In the genomic region with DNA sequence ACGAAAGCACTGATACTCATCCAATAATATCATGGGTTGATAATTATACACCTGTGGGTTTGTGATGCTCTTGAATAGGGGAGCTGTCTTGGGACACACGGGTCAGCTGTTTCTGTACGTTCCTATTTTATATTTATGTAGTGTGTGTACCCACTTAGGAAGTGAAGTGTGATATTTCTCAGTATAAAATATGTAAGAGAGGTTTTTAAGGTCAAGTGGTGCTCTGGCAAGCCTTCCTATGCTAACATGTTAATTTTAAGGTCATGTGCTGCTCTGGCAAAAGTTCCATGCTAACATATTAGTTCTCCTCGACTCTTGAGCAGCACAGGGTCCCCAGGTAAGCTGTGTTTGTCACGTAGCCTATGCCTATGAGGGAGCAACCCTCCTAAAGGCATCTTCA, we compare ENCODE assay signal across 16 mouse cellular contexts.
"Had no signal": no experiment of that assay in that cellular context is flagged by ENCODE, and none has a peak within 500 bp of the region (broad histone marks: within the 10 kb centered on the region; RNA-seq: fewer than 3 reads in every experiment).

No protein-coding gene starts in this region.

- H3K4me3 ChIP-seq: neural tube, embryonic 13.5 days; neural tube, embryonic 15.5 days; stomach, embryonic 15.5 days had no signal

- H3K9me3 ChIP-seq: neural tube, embryonic 13.5 days; neural tube, embryonic 15.5 days; stomach, embryonic 15.5 days had no signal

- DNase-seq: retina, postnatal 1 day; right cerebral cortex, adult 18-20 months; right cerebral cortex, postnatal 14 days; right cerebral cortex, postnatal 25 days; right cerebral cortex, postnatal 4 days; spleen, adult 18-20 months; thymus, adult 18-20 months; thymus, adult 2 months; thymus, postnatal 14 days; thymus, postnatal 25 days; thymus, postnatal 36 days; thymus, postnatal 4 days had no signal

- H3K4me2 ChIP-seq: neural tube, embryonic 13.5 days; neural tube, embryonic 15.5 days; stomach, embryonic 15.5 days had no signal

- H3K4me1 ChIP-seq: stomach, embryonic 15.5 days had no signal

- H3K9ac ChIP-seq: neural tube, embryonic 13.5 days; neural tube, embryonic 15.5 days; stomach, embryonic 15.5 days had no signal

- H3K27me3 ChIP-seq: neural tube, embryonic 13.5 days; neural tube, embryonic 15.5 days; stomach, embryonic 15.5 days had no signal

- H3K36me3 ChIP-seq: neural tube, embryonic 13.5 days; neural tube, embryonic 15.5 days; stomach, embryonic 15.5 days had no signal

- H3K27ac ChIP-seq: neural tube, embryonic 13.5 days; neural tube, embryonic 15.5 days; stomach, embryonic 15.5 days; stomach, postnatal 0 days had no signal
